Comparison of ENCODE assay signal across 26 mouse cellular contexts in genomic region chr1:128477653-128478052, GRCm38 (mm10).
DNase-seq lines count a peak whose midpoint lies in the region; ATAC-seq and TF ChIP-seq lines count a peak whose summit lies in the region.
"Had no signal": no experiment of that assay in that cellular context is flagged by ENCODE, and none has a peak within 500 bp of the region (broad histone marks: within the 10 kb centered on the region; RNA-seq: fewer than 3 reads in every experiment).

No protein-coding gene starts in this region.

- H3K79me2 ChIP-seq in heart, adult 2 months (replicated peaks; ENCODE audit: control insufficient read depth, insufficient read depth, low read length), result no peaks in the 10 kb centered on the region
- no peaks in the 10 kb centered on the region for H3K79me2 ChIP-seq in CH12.LX (replicated peaks; ENCODE audit: control insufficient read depth, extremely low read depth, insufficient read depth, poor library complexity, severe bottlenecking)

- intact Hi-C loops in heart, adult 2 months (cut with DNase I), result no loop called here

- H3K4me2 ChIP-seq in CH12.LX (ENCODE audit: insufficient read depth, low read depth, poor library complexity, severe bottlenecking), result no peak overlapping the region
- H3K4me2 ChIP-seq: embryonic facial prominence, embryonic 12.5 days; embryonic facial prominence, embryonic 15.5 days; forebrain, embryonic 13.5 days; hindbrain, embryonic 12.5 days; hindbrain, embryonic 15.5 days had no signal

- in situ Hi-C loops in CH12.LX (cut with MboI; ENCODE audit: low pct_ligation_motif_present, low pct_unique_long_range_greater_than_20kb, low sequenced_read_pairs), result no loop called here

- no peak overlapping the region for H3K9ac ChIP-seq in heart, adult 2 months (ENCODE audit: low read depth, low read length)
- H3K9ac ChIP-seq in CH12.LX (ENCODE audit: insufficient read depth, low read depth), result no peak overlapping the region
- H3K9ac ChIP-seq: embryonic facial prominence, embryonic 12.5 days; embryonic facial prominence, embryonic 15.5 days; forebrain, embryonic 13.5 days; hindbrain, embryonic 12.5 days; hindbrain, embryonic 15.5 days had no signal

- no peak for TF ChIP-seq CTCF in heart, adult 2 months (IDR thresholded peaks at IDR 0.05)
- TF ChIP-seq CTCF in CH12.LX (conservative IDR thresholded peaks at IDR 0.05 in 1 of 2, IDR thresholded peaks at IDR 0.05 in 1 of 2; ENCODE audit: low read depth in 2 of 2, low read length in 2 of 2), result no peak

- H3K4me3 ChIP-seq in heart, adult 2 months, result no peak overlapping the region
- no peak overlapping the region for H3K4me3 ChIP-seq in CH12.LX (replicated peaks in 1 of 3; ENCODE audit: low read depth in 2 of 3, low read length in 2 of 3, poor library complexity in 1 of 3)
- H3K4me3 ChIP-seq: embryonic facial prominence, embryonic 12.5 days; embryonic facial prominence, embryonic 15.5 days; erythroblast, embryonic 14.5 days; forebrain, embryonic 10.5 days; forebrain, embryonic 13.5 days; hindbrain, embryonic 12.5 days; hindbrain, embryonic 15.5 days had no signal

- no peak overlapping the region for H3K27ac ChIP-seq in heart, adult 2 months
- H3K27ac ChIP-seq in CH12.LX (ENCODE audit: insufficient read depth, low read depth), result no peak overlapping the region
- H3K27ac ChIP-seq: embryonic facial prominence, embryonic 12.5 days; embryonic facial prominence, embryonic 15.5 days; forebrain, embryonic 10.5 days; forebrain, embryonic 13.5 days; hindbrain, embryonic 12.5 days; hindbrain, embryonic 15.5 days had no signal

- DNase-seq in heart, adult 11 months, result peak; percentile 59
- DNase-seq in heart, adult 2 months, result no peak
- no peak for DNase-seq in CH12.LX (ENCODE audit: extremely low read depth)
- DNase-seq in retina, embryonic 14.5 days (ENCODE audit: low spot score), result no peak
- no peak for DNase-seq in Muller cell, postnatal 12 days (ENCODE audit: inconsistent ontology term)
- no peak for DNase-seq in layer of hippocampus, adult 11-12 months (ENCODE audit: low spot score)
- DNase-seq: adrenal gland, postnatal 10 days; B cell, adult 2 months; cerebellum, adult 18-20 months; cerebellum, adult 9-10 months; cerebellum, postnatal 14 days; gastrocnemius, postnatal 10 days; gastrocnemius, postnatal 36 days had no signal

- TF ChIP-seq EP300 in heart, adult 2 months (IDR thresholded peaks at IDR 0.05; ENCODE audit: insufficient read depth, low read depth, low read length), result no peak
- no peak for TF ChIP-seq EP300 in CH12.LX (IDR thresholded peaks at IDR 0.05; ENCODE audit: low read length)

- 0 out of 2 replicates have a peak, but pooled peaks have one; percentile 35 for ATAC-seq in erythroid progenitor cell, adult 5-6 weeks (replicated peaks; ENCODE audit: low FRiP score, poor library complexity, severe bottlenecking)
- peak; percentile 52; the same call in 1 of the 2 replicates for ATAC-seq in megakaryocyte progenitor cell, adult 5-6 weeks (replicated peaks; ENCODE audit: poor library complexity)
- ATAC-seq: CD4-positive, CD25-positive, alpha-beta regulatory T cell, adult 4 months; forebrain, embryonic 13.5 days; forebrain, embryonic 16.5 days; intestine, embryonic 16.5 days; Patski had no signal

- H3K9me3 ChIP-seq in CH12.LX (replicated peaks; ENCODE audit: low read length), result no peaks in the 10 kb centered on the region
- H3K9me3 ChIP-seq: embryonic facial prominence, embryonic 12.5 days; embryonic facial prominence, embryonic 15.5 days; forebrain, embryonic 10.5 days; forebrain, embryonic 13.5 days; hindbrain, embryonic 12.5 days; hindbrain, embryonic 15.5 days had no signal

- 71% methylated on average over 2 of the region's 2 CpGs for WGBS in heart, adult 2 months

- no peaks in the 10 kb centered on the region for H3K36me3 ChIP-seq in heart, adult 2 months (ENCODE audit: control insufficient read depth, insufficient read depth, low read length)
- H3K36me3 ChIP-seq in CH12.LX (replicated peaks in 1 of 2; ENCODE audit: control insufficient read depth in 1 of 2, insufficient read depth in 1 of 2, low read length in 1 of 2), result no peaks in the 10 kb centered on the region
- H3K36me3 ChIP-seq: embryonic facial prominence, embryonic 12.5 days; embryonic facial prominence, embryonic 15.5 days; forebrain, embryonic 10.5 days; hindbrain, embryonic 12.5 days; hindbrain, embryonic 15.5 days had no signal

- H3K27me3 ChIP-seq in heart, adult 2 months (ENCODE audit: control insufficient read depth, insufficient read depth, low read length), result no peaks in the 10 kb centered on the region
- no peaks in the 10 kb centered on the region for H3K27me3 ChIP-seq in CH12.LX (replicated peaks)
- H3K27me3 ChIP-seq: embryonic facial prominence, embryonic 12.5 days; embryonic facial prominence, embryonic 15.5 days; forebrain, embryonic 13.5 days; hindbrain, embryonic 12.5 days; hindbrain, embryonic 15.5 days had no signal

- no peak for TF ChIP-seq POLR2A in heart, adult 2 months (IDR thresholded peaks at IDR 0.05; ENCODE audit: insufficient read depth, low read depth, low read length)
- no peak for TF ChIP-seq POLR2A in CH12.LX (IDR thresholded peaks at IDR 0.05; ENCODE audit: low read depth, low read length)

- dilution Hi-C loops in CH12.LX (cut with MboI; ENCODE audit: extremely low pct_ligation_motif_present, extremely low pct_unique_long_range_greater_than_20kb, low sequenced_read_pairs), result no loop called here

- no peak for TF ChIP-seq RAD21 in CH12.LX (IDR thresholded peaks at IDR 0.05; ENCODE audit: low read depth, low read length)

- H3K4me1 ChIP-seq in heart, adult 2 months (ENCODE audit: control insufficient read depth, insufficient read depth, low read length), result no peaks in the 10 kb centered on the region; the same call in 1 of the 2 replicates
- H3K4me1 ChIP-seq in CH12.LX (ENCODE audit: control insufficient read depth in 1 of 2, insufficient read depth in 2 of 2), result 0 out of 4 replicates have a peak, but pooled peaks cover 0 to 3% of the 10 kb centered on the region in 2 experiments
- H3K4me1 ChIP-seq: embryonic facial prominence, embryonic 12.5 days had no signal

TF ChIP-seq in CH12.LX, 34 proteins besides CTCF, POLR2A, EP300 and RAD21:
- TF ChIP-seq NRF1 (IDR thresholded peaks at IDR 0.05; ENCODE audit: low read depth, low read length) (no peak), USF1 (IDR thresholded peaks at IDR 0.05; ENCODE audit: low read depth, low read length) (peak; percentile 8; the same call in 1 of the 2 replicates)
